In genomic region chr7:49809100-49809499, GRCm38 (mm10) we compare ENCODE assay signal across 26 mouse cellular contexts. TPM values are rescaled to one million over a fixed set of nuclear protein-coding genes. Genes with fewer than 3 reads are reported as not detected.
DNase-seq lines count a peak whose midpoint lies in the region; ATAC-seq and TF ChIP-seq lines count a peak whose summit lies in the region.
"Had no signal": no experiment of that assay in that cellular context is flagged by ENCODE, and none has a peak within 500 bp of the region (broad histone marks: within the 10 kb centered on the region; RNA-seq: fewer than 3 reads in every experiment).

No protein-coding gene starts in this region.

- POLR2A ChIA-PET in Patski (lab: Charles Lee): no interaction called here

- H3K27me3 ChIP-seq in ES-Bruce4 (ENCODE audit: control insufficient read depth, insufficient read depth, low read length, poor library complexity, severe bottlenecking) (no peaks in the 10 kb centered on the region), Patski (no peaks in the 10 kb centered on the region)
- no peaks in the 10 kb centered on the region for H3K27me3 ChIP-seq in intestine, embryonic 15.5 days (replicated peaks)
- H3K27me3 ChIP-seq: CH12.LX; embryonic facial prominence, embryonic 12.5 days; embryonic facial prominence, embryonic 15.5 days; forebrain, embryonic 13.5 days; hindbrain, embryonic 12.5 days; hindbrain, embryonic 15.5 days had no signal

- H3K4me1 ChIP-seq in ES-Bruce4 (ENCODE audit: control insufficient read depth, insufficient read depth, low read length): no peaks in the 10 kb centered on the region
- no peaks in the 10 kb centered on the region for H3K4me1 ChIP-seq in intestine, embryonic 15.5 days (replicated peaks)
- H3K4me1 ChIP-seq: embryonic facial prominence, embryonic 12.5 days; embryonic facial prominence, embryonic 15.5 days; forebrain, embryonic 13.5 days; hindbrain, embryonic 15.5 days had no signal

- CTCF ChIA-PET in Patski (lab: Charles Lee): interaction anchor here (0.7 to 2.9 kb wide), 4 partner anchors 10 to 118 kb away, joined by 3 to 9 read pairs (median 5); no protein-coding TSS in a partner anchor

- H3K9ac ChIP-seq in ES-Bruce4 (ENCODE audit: low read depth, poor library complexity, severe bottlenecking): no peak overlapping the region
- H3K9ac ChIP-seq in intestine, embryonic 15.5 days: no peak overlapping the region
- H3K9ac ChIP-seq: embryonic facial prominence, embryonic 12.5 days; embryonic facial prominence, embryonic 15.5 days; forebrain, embryonic 13.5 days; hindbrain, embryonic 12.5 days; hindbrain, embryonic 15.5 days had no signal

- TF ChIP-seq EP300 in ES-Bruce4 (IDR thresholded peaks at IDR 0.05; ENCODE audit: insufficient read depth, low read depth, low read length): no peak

- no peak for TF ChIP-seq CTCF in ES-Bruce4 (IDR thresholded peaks at IDR 0.05; ENCODE audit: low read depth, low read length)
- TF ChIP-seq CTCF in Patski (IDR thresholded peaks at IDR 0.05): no peak

- no peak overlapping the region for H3K4me2 ChIP-seq in intestine, embryonic 15.5 days (replicated peaks)
- H3K4me2 ChIP-seq: embryonic facial prominence, embryonic 12.5 days; embryonic facial prominence, embryonic 15.5 days; forebrain, embryonic 13.5 days; heart, embryonic 11.5 days; hindbrain, embryonic 12.5 days; hindbrain, embryonic 15.5 days had no signal

- peaks cover 45% of the 10 kb centered on the region for H3K36me3 ChIP-seq in ES-Bruce4 (ENCODE audit: control insufficient read depth, insufficient read depth, low read length, poor library complexity, severe bottlenecking)
- H3K36me3 ChIP-seq in intestine, embryonic 15.5 days: 0 out of 2 replicates have a peak, but pooled peaks cover 11% of the 10 kb centered on the region
- H3K36me3 ChIP-seq: hindbrain, embryonic 12.5 days; hindbrain, embryonic 15.5 days had no signal

- DNase-seq in retina, embryonic 14.5 days (ENCODE audit: low spot score): peak; percentile 3
- no peak for DNase-seq in retina, postnatal 1 day
- DNase-seq in Patski (ENCODE audit: low read depth, low spot score): no peak
- no peak for DNase-seq in gastrocnemius, adult 18-20 months (ENCODE audit: low spot score)
- DNase-seq: adrenal gland, adult 2 months; adrenal gland, postnatal 14 days; B cell, adult 2 months; cerebellum, adult 11 months; cerebellum, adult 2 months; cerebellum, adult 9-11 months; cerebellum, postnatal 25 days; gastrocnemius, adult 2 months; gastrocnemius, postnatal 14 days; heart, adult 2 months; kidney, adult 11 months had no signal

- in situ Hi-C loops in Patski (cut with MboI; ENCODE audit: low pct_unique_long_range_greater_than_20kb): no loop called here

- no peaks in the 10 kb centered on the region for H3K9me3 ChIP-seq in ES-Bruce4 (replicated peaks; ENCODE audit: control insufficient read depth, insufficient read depth, low read length, poor library complexity, severe bottlenecking)
- H3K9me3 ChIP-seq in intestine, embryonic 15.5 days: no peaks in the 10 kb centered on the region
- H3K9me3 ChIP-seq: embryonic facial prominence, embryonic 12.5 days; embryonic facial prominence, embryonic 15.5 days; forebrain, embryonic 13.5 days; hindbrain, embryonic 12.5 days; hindbrain, embryonic 15.5 days had no signal

- 89% methylated on average over 6 of the region's 6 CpGs for WGBS in intestine, embryonic 15.5 days

- TF ChIP-seq POLR2A in ES-Bruce4 (IDR thresholded peaks at IDR 0.05; ENCODE audit: insufficient read depth, low read length): no peak

- H3K4me3 ChIP-seq in ES-Bruce4 (ENCODE audit: low read depth, low read length): no peak overlapping the region
- H3K4me3 ChIP-seq in intestine, embryonic 15.5 days (replicated peaks): no peak overlapping the region
- H3K4me3 ChIP-seq: embryonic facial prominence, embryonic 12.5 days; embryonic facial prominence, embryonic 15.5 days; erythroblast, embryonic 14.5 days; forebrain, embryonic 13.5 days; gastrocnemius, adult 2 months; heart, adult 2 months; hindbrain, embryonic 12.5 days; hindbrain, embryonic 15.5 days had no signal

- peak; percentile 73 for ATAC-seq in Patski
- ATAC-seq in intestine, embryonic 15.5 days: no peak
- ATAC-seq: forebrain, embryonic 13.5 days; forebrain, embryonic 16.5 days had no signal

- 0 out of 2 replicates have a peak overlapping the region, but pooled peaks have one; percentile 5 for H3K27ac ChIP-seq in ES-Bruce4 (ENCODE audit: insufficient read depth, low read length)
- no peak overlapping the region for H3K27ac ChIP-seq in intestine, embryonic 15.5 days
- H3K27ac ChIP-seq: embryonic facial prominence, embryonic 12.5 days; embryonic facial prominence, embryonic 15.5 days; forebrain, embryonic 13.5 days; gastrocnemius, adult 2 months; heart, adult 2 months; hindbrain, embryonic 12.5 days; hindbrain, embryonic 15.5 days had no signal

RNA-seq across cellular contexts. Expression of gene Prmt3, which starts 31.0 kb away (rescaled TPM):
- polyA plus RNA-seq in ES-Bruce4 (2011; ENCODE audit: insufficient read depth, insufficient read length, low read depth, missing spikeins) (83.3 and 84.2 TPM in 2 replicates), Patski (2021) (43.0 TPM)
- 10 to 100 TPM; 11.2 to 13.2 TPM for total RNA-seq in gastrocnemius, adult 18-20 months (2021)
- polyA plus RNA-seq in intestine, embryonic 15.5 days (2015; fragmentation: Nextera tagmentation; extraction: Ambion mirVana): 51.2 and 52.5 TPM in 2 replicates

RNA-seq across cellular contexts. Expression of gene Htatip2, which starts 50.2 kb away (rescaled TPM):
- 12.4 and 14.6 TPM in 2 replicates for polyA plus RNA-seq in ES-Bruce4 (2011; ENCODE audit: insufficient read depth, insufficient read length, low read depth, missing spikeins)
- not detected for polyA plus RNA-seq in Patski (2021)
- total RNA-seq in gastrocnemius, adult 18-20 months (2021): 1 to 10 TPM; 6.8 to 8.7 TPM
- polyA plus RNA-seq in intestine, embryonic 15.5 days (2015; fragmentation: Nextera tagmentation; extraction: Ambion mirVana): 21.8 and 23.3 TPM in 2 replicates
- total RNA-seq: CH12.LX had no signal

Comparison
In these comparisons a context has a peak if more than half of its experiments do, and no peak if none do; other contexts are left out.
1. RNA of gene Htatip2, which starts 50.2 kb away (polyA plus RNA-seq): 21.8 to 23.3 TPM in intestine, embryonic 15.5 days and 12.4 to 14.6 TPM in ES-Bruce4; not detected in Patski (single experiment); every median in the first group is over 10 times any median in the second.